ENCODE assay signal across 8 mouse cellular contexts in the genomic region with DNA sequence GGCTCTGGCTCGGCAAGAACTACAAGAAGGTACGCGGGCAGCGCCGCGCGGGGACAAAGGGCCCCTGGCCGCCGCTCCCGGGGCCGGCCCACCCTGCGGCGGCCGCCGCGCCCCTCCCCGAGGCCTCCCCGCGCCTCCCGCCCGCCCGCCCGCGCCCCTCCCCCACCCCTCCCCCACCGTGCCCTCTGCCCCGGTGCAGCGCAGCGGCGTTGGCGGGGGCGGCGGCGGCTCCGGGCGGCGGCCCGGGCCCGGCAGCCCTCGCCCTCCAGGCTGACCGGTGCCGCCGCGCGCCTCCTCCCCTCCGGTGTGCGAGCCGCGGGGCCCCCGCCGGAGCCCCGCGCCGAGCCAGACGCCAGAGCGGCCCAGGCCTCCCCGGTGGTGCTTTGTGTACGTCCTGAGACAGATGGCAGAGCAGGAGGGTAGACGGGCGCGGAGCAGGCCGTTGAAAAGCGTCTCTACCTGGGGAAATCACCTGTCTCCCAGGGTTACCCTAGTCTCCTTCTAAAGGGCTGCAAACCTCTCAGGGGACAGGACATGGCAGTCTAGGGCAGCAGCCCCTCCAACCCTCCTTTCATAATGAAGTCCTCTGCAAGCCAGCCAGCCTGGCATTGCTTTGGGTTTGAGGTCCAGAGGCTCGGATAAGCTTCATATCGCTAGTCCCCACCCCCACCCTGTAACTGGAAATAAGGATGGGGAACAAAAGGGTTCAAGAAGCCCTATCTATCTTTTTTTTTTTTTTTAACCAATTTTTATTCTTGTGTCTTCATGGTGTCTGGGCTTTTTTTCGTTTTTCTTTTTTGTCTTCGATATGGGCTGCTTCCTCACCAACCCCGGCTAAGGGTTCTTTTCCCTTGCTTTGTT. TPM values are rescaled to one million over a fixed set of nuclear protein-coding genes. Genes with fewer than 3 reads are reported as not detected.
A peak's percentile ranks its signal among the peaks of the same experiment; 100 is the strongest.
DNase-seq lines count a peak whose midpoint lies in the region; ATAC-seq and TF ChIP-seq lines count a peak whose summit lies in the region.

No protein-coding gene starts in this region.

- H3K36me3 ChIP-seq in intestine, postnatal 0 days (ENCODE audit: control insufficient read depth, insufficient read depth), result peaks cover 26% of the 10 kb centered on the region

- peak overlapping the region; percentile 80 for H3K4me2 ChIP-seq in intestine, postnatal 0 days (replicated peaks; ENCODE audit: low read depth)

- H3K27ac ChIP-seq in intestine, postnatal 0 days (ENCODE audit: low read depth, low read length), result peak overlapping the region; percentile 97

- WGBS in intestine, postnatal 0 days, result under 1% methylated on average over 38 of the region's 67 CpGs

- H3K9ac ChIP-seq in intestine, postnatal 0 days (ENCODE audit: low read depth, low read length), result peak overlapping the region; percentile 94

- TF ChIP-seq CTCF in intestine, postnatal 0 days (IDR thresholded peaks at IDR 0.05; ENCODE audit: low read depth), result no peak

- peak overlapping the region; percentile 66 for H3K4me3 ChIP-seq in intestine, postnatal 0 days (ENCODE audit: low read depth, low read length)

- no peaks in the 10 kb centered on the region for H3K27me3 ChIP-seq in intestine, postnatal 0 days (replicated peaks; ENCODE audit: control insufficient read depth, insufficient read depth, low read length)

- ATAC-seq in intestine, postnatal 0 days, result peak; percentile 64; the same call in 1 of the 2 replicates
- 0 out of 2 replicates have a peak, but pooled peaks have one; percentile 23 for ATAC-seq in neutrophil, adult 5-6 weeks (ENCODE audit: extremely low read depth, insufficient number of reproducible peaks, low FRiP score, poor library complexity, severe bottlenecking)

- no peaks in the 10 kb centered on the region for H3K9me3 ChIP-seq in intestine, postnatal 0 days (ENCODE audit: control insufficient read depth)

- H3K4me1 ChIP-seq in intestine, postnatal 0 days (replicated peaks; ENCODE audit: control insufficient read depth, insufficient read depth, low read length), result no peaks in the 10 kb centered on the region

- DNase-seq in urinary bladder, adult 18-20 months (ENCODE audit: low spot score in 2 of 2), result peak; percentile 19 to 50
- no peak for DNase-seq in urinary bladder, postnatal 10 days (ENCODE audit: low spot score)
- peak; percentile 65 to 72 for DNase-seq in cerebellum, postnatal 10 days
- peak; percentile 36 to 44 for DNase-seq in frontal cortex, postnatal 36 days (ENCODE audit: low spot score in 2 of 2)
- DNase-seq in lung, adult 18-20 months, result peak; percentile 26 to 38
- peak; percentile 66 for DNase-seq in thymus, postnatal 25 days

RNA-seq across cellular contexts. Expression of a gene that starts 0.6 kb away (rescaled TPM):
- polyA plus RNA-seq in intestine, postnatal 0 days (2015; fragmentation: Nextera tagmentation; extraction: Ambion mirVana), result 31.1 and 31.6 TPM in 2 replicates
- 117 and 119 TPM in 2 replicates for total RNA-seq in neutrophil, adult 5-6 weeks (2017)

RNA-seq across cellular contexts. Expression of a gene that starts 34.3 kb away (rescaled TPM):
- 2,493 and 2,543 TPM in 2 replicates for polyA plus RNA-seq in intestine, postnatal 0 days (2015; fragmentation: Nextera tagmentation; extraction: Ambion mirVana)
- 1,334 and 1,420 TPM in 2 replicates for total RNA-seq in neutrophil, adult 5-6 weeks (2017)

RNA-seq across cellular contexts. Expression of a gene that starts 38.8 kb away (rescaled TPM):
- polyA plus RNA-seq in intestine, postnatal 0 days (2015; fragmentation: Nextera tagmentation; extraction: Ambion mirVana), result 1.3 and 1.8 TPM in 2 replicates
- 0.58 and 2.0 TPM in 2 replicates for total RNA-seq in neutrophil, adult 5-6 weeks (2017)

RNA-seq across cellular contexts. Expression of a gene that starts 48.2 kb away (rescaled TPM):
- 29.1 and 33.1 TPM in 2 replicates for polyA plus RNA-seq in intestine, postnatal 0 days (2015; fragmentation: Nextera tagmentation; extraction: Ambion mirVana)
- 53.8 and 59.5 TPM in 2 replicates for total RNA-seq in neutrophil, adult 5-6 weeks (2017)

RNA-seq across cellular contexts. Expression of a gene that starts 48.3 kb away (rescaled TPM):
- polyA plus RNA-seq in intestine, postnatal 0 days (2015; fragmentation: Nextera tagmentation; extraction: Ambion mirVana), result 79.2 and 82.5 TPM in 2 replicates
- total RNA-seq in neutrophil, adult 5-6 weeks (2017), result 43.4 and 46.3 TPM in 2 replicates
